Mouse (Mus musculus) CD8-positive naive resting alpha-beta T cell, adult 2 months (primary cell): Measurements from ENCODE around the gene Rbfox1.

ENCODE experiments used
- DNase-seq, 2 experiments: peaks; one replicate each; pipeline ENCODE4 v3.0.0; 2022; ENCODE audit warnings: low read depth in 2 of 2, low spot score in 2 of 2

Gene Rbfox1

GRCm38 (mm10) chr16:5992045-5993011 lies 107.2 kb downstream of the Rbfox1 start:
- no peak for DNase-seq

GRCm38 (mm10) chr16:5997136-5997535 lies 112.0 kb downstream of the Rbfox1 start:
- no peak for DNase-seq

- no peak for DNase-seq
Observed at GRCm38 (mm10) chr16:5997651-5998050, 112.5 kb downstream of the Rbfox1 start.

DNA sequence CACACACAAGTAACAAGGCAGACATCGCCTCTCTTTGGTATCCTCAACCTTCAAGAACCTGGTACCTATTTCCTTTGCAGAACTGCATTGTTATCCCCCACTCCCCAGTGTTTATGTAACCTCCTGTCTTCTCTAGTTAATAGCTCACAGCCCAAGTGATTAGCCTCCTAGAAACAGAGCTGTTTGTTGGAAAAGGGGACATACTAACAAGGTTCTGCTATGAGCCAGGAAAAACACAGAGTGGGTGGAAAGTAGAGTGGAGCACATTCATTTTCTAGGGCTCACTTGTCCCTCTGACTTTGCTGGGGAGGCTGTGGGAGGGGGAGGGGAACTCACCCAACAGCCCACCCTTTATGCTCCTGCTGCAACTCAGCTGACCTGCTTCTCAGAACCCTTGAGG lies 114.9 kb downstream of the Rbfox1 start:
- no peak for DNase-seq

GRCm38 (mm10) chr16:6006996-6007395 lies 121.8 kb downstream of the Rbfox1 start:
- no peak for DNase-seq

- no peak for DNase-seq
Observed at GRCm38 (mm10) chr16:6012853-6013252, 127.7 kb downstream of the Rbfox1 start.

DNA sequence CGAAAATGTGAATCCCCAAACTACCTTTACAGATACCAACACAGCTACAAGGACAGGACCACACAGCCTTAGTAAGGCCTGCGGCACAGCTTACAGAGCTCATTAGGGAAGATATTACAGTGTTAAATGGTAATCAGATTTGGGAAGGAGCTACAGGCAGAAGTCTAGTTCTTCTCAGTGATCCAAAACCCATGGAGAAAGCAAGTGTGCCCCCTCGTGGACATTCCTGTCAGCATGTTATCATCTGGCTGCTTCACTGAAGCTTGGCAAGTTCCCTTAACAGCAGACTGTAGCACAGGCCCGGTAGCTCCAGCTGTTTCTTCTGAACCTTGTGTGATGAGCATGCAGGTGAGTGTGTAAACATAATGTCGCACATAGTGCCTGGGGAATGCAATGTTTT lies 133.5 kb downstream of the Rbfox1 start:
- no peak for DNase-seq

GRCm38 (mm10) chr16:6019361-6019760 lies 134.2 kb downstream of the Rbfox1 start:
- no peak for DNase-seq

GRCm38 (mm10) chr16:6031280-6031679 lies 146.1 kb downstream of the Rbfox1 start:
- DNase-seq = no peak

GRCm38 (mm10) chr16:6032563-6032962 lies 147.4 kb downstream of the Rbfox1 start:
- DNase-seq = no peak

- DNase-seq = no peak
Observed at GRCm38 (mm10) chr16:6034876-6035275, 149.7 kb downstream of the Rbfox1 start.

GRCm38 (mm10) chr16:6037009-6037408 lies 151.9 kb downstream of the Rbfox1 start:
- DNase-seq = no peak

GRCm38 (mm10) chr16:6042766-6043165 lies 157.6 kb downstream of the Rbfox1 start:
- no peak for DNase-seq

GRCm38 (mm10) chr16:6048601-6049000 lies 163.4 kb downstream of the Rbfox1 start:
- no peak for DNase-seq

DNA sequence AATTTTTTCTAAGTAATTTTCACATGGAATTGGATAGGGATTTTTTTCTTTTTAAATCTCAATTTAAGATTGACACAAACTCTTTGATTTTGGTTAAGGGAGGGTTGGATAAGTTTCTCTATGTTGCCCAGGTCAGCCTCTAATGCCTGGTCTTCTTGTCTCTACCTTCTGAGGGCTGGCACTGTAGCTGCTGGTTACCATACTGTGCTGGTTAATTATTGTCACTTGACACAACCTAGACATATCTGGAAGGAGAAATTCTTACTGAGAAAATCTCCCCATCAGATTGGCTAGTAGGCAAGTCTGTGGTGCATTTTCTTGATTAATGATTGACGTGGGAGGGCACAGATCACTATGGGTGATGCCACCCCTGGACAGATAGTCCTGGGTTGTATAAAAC lies 177.3 kb downstream of the Rbfox1 start:
- DNase-seq = no peak

GRCm38 (mm10) chr16:6065481-6065880 lies 180.3 kb downstream of the Rbfox1 start:
- no peak for DNase-seq

GRCm38 (mm10) chr16:6075442-6076050 lies 190.4 kb downstream of the Rbfox1 start:
- no peak for DNase-seq

GRCm38 (mm10) chr16:6079017-6079416 lies 193.9 kb downstream of the Rbfox1 start:
- DNase-seq = no peak

- DNase-seq = no peak
Observed at GRCm38 (mm10) chr16:6084701-6085365, 199.7 kb downstream of the Rbfox1 start.

DNA sequence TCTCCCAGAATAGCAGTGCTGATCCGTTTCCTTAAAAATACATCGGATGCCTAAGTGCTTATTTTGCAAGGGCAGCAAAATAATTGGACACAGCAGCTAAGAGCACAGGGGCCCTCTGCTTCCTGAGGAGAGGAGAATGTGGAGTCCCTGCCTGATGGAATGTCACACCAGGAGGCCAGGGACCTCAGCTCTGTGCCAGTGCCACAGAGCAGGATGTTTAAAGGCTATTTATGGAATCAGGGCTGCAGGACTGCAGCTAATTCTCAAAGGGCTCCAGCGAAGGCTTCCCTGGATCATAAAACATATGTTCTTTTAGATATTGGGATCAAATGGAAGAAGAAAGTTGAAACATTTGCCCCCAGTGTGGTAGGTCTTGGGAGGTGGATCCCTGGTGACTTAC lies 201.0 kb downstream of the Rbfox1 start:
- DNase-seq = no peak

DNA sequence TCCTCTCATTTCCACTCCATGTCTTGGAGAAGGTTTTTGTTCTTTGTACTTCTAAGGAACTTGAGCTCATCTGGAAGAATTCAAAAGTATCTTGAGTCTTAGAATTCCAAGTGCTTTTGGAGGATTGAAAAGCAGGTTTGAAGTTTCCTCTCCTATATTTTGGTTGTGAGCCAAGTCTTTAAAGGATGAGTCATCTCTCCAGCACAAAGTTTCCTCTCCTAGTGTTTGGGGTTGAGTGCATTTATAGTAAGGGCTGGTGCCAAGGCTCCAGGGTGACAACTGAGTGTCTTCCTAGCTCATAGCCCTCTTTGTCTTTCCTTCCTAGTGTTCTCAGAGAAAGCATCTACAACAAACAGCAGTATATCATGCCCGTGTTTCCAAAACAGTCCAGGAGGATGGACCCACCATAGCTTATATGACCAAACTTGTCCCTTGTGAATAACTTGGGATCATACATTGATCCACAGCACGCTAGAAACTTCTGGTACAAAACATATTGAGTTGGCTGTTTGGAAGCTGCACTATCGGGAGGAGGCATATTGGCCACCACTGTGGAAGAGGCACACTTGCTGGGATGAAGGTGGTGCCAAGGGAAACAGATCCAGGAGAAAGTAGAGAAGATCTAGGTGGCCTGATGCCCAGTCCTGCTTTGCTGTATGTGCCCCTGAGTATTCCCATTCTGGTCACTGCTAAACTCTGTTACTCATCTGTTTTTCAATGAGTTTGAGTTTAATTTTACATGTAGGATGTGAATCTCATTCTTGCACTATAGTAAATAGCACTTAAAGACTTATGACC lies 206.4 kb downstream of the Rbfox1 start:
- DNase-seq = no peak
